In genomic region chr1:171643612-171644011, GRCm38 (mm10) we compare ENCODE assay signal across 13 mouse cellular contexts. TPM values are rescaled to one million over a fixed set of nuclear protein-coding genes. Genes with fewer than 3 reads are reported as not detected.
DNase-seq lines count a peak whose midpoint lies in the region; ATAC-seq lines count a peak whose summit lies in the region.
"Had no signal": no experiment of that assay in that cellular context is flagged by ENCODE, and none has a peak within 500 bp of the region (broad histone marks: within the 10 kb centered on the region; RNA-seq: fewer than 3 reads in every experiment).

No protein-coding gene starts in this region.

- peak; percentile 99 for ATAC-seq in megakaryocyte-erythroid progenitor cell, adult 5-6 weeks (replicated peaks; ENCODE audit: low FRiP score, low TSS enrichment, poor library complexity, severe bottlenecking)
- ATAC-seq: forebrain, postnatal 0 days had no signal

- peak; percentile 90 for DNase-seq in MEL-GATA-1-ER (ENCODE audit: extremely low read depth, low read depth)
- DNase-seq in induced T-regulatory cell, adult 2 months (ENCODE audit: low read depth): peak; percentile 88
- peak; percentile 54 for DNase-seq in thymus, postnatal 25 days
- no peak for DNase-seq in urinary bladder, postnatal 4 days (ENCODE audit: low spot score in 2 of 2)
- DNase-seq in left cerebral cortex, adult 11 months (ENCODE audit: low spot score): no peak
- no peak for DNase-seq in adrenal gland, postnatal 4 days (ENCODE audit: low spot score in 2 of 2)
- DNase-seq: adrenal gland, postnatal 14 days; cerebellum, postnatal 10 days; forebrain, postnatal 0 days; layer of hippocampus, adult 9-11 months; right cerebral cortex, postnatal 25 days had no signal

RNA-seq across cellular contexts. Expression of gene Slamf7, which starts 9.2 kb away (rescaled TPM):
- 3.8 and 6.5 TPM in 2 replicates for total RNA-seq in megakaryocyte-erythroid progenitor cell, adult 5-6 weeks (2014; fragmentation: Nextera tagmentation)
- 1.6 and 3.7 TPM in 2 replicates for total RNA-seq in megakaryocyte-erythroid progenitor cell, adult 5-6 weeks (2017)
- under 1 TPM; 0.31 to 0.93 TPM for total RNA-seq in adrenal gland, postnatal 4 days (2021)

RNA-seq across cellular contexts. Expression of gene Ly9, which starts 36.4 kb away (rescaled TPM):
- 2.1 and 4.1 TPM in 2 replicates for total RNA-seq in megakaryocyte-erythroid progenitor cell, adult 5-6 weeks (2014; fragmentation: Nextera tagmentation)
- 5.3 and 9.6 TPM in 2 replicates for total RNA-seq in megakaryocyte-erythroid progenitor cell, adult 5-6 weeks (2017)
- 1 to 10 TPM in 1 of 2 experiments, under 1 TPM in 1; 0.73 to 1.3 TPM for total RNA-seq in adrenal gland, postnatal 4 days (2021)
- total RNA-seq: forebrain, postnatal 0 days had no signal

RNA-seq across cellular contexts. Expression of gene Cd48, which starts 38.2 kb away (rescaled TPM):
- total RNA-seq in megakaryocyte-erythroid progenitor cell, adult 5-6 weeks (2014; fragmentation: Nextera tagmentation): 26.9 and 36.0 TPM in 2 replicates
- 24.7 and 43.8 TPM in 2 replicates for total RNA-seq in megakaryocyte-erythroid progenitor cell, adult 5-6 weeks (2017)
- 1 to 10 TPM; 2.0 to 3.1 TPM for total RNA-seq in adrenal gland, postnatal 4 days (2021)
- total RNA-seq: G1E had no signal

Comparison
In these comparisons a context has a peak if more than half of its experiments do, and no peak if none do; other contexts are left out.
1. DNase-seq: peak in MEL-GATA-1-ER (single experiment), induced T-regulatory cell, adult 2 months (single experiment) and thymus, postnatal 25 days (single experiment); none in urinary bladder, postnatal 4 days (0 of 2), left cerebral cortex, adult 11 months (single experiment) and adrenal gland, postnatal 4 days (0 of 2).
2. RNA of gene Cd48, which starts 38.2 kb away (total RNA-seq): 24.7 to 43.8 TPM in megakaryocyte-erythroid progenitor cell, adult 5-6 weeks; 2.0 to 3.1 TPM in adrenal gland, postnatal 4 days; every median in the first group is over 4 times any median in the second.